Mouse (Mus musculus) limb, embryonic 10.5 days (tissue): Measurements from ENCODE around the gene Serpina3k. TPM values are rescaled to one million over a fixed set of nuclear protein-coding genes. Genes with fewer than 3 reads are reported as not detected.
A peak's percentile ranks its signal among the peaks of the same experiment; 100 is the strongest.
"Not testable (repeated sequence)": the region's sequence is repeated elsewhere in the genome, so short reads cannot be mapped to it uniquely, and the experiment has no call there.

Experiments
- DNase-seq: peaks from one replicate; pipeline ENCODE4 v3.0.0-alpha.2; 2017; ENCODE audit warnings: low spot score
- H3K27ac ChIP-seq: fragments of 300-500 bp; sonication (generic); 2 replicates; pipeline ENCODE4 v1.5.1; 2016; ENCODE audit warnings: mild to moderate bottlenecking
- H3K27me3 ChIP-seq: fragments of 300-500 bp; sonication (generic); 2 replicates; pipeline ENCODE4 v1.6.1; 2016; ENCODE audit warnings: low read depth, mild to moderate bottlenecking; ENCODE audit not compliant: poor library complexity, severe bottlenecking
- H3K36me3 ChIP-seq: fragments of 300-500 bp; sonication (generic); 2 replicates; pipeline ENCODE4 v1.6.1; 2016; ENCODE audit warnings: mild to moderate bottlenecking, moderate library complexity
- H3K4me1 ChIP-seq: fragments of 300-500 bp; sonication (generic); 2 replicates; pipeline ENCODE4 v1.6.1; 2016
- H3K4me3 ChIP-seq: fragments of 300-500 bp; sonication (generic); 2 replicates; pipeline ENCODE4 v1.5.1; 2016; ENCODE audit warnings: mild to moderate bottlenecking, moderate library complexity
- H3K9me3 ChIP-seq: fragments of 300-500 bp; sonication (generic); replicated peaks from 2 replicates; pipeline ENCODE4 v1.6.1; 2016; ENCODE audit warnings: mild to moderate bottlenecking
- WGBS: fragments of 180-500 bp; shearing (Covaris S2); methylation state at CpG from one replicate; pipeline ENCODE4 v1.1.7; 2016; 5-methylcytosine and 5-hydroxymethylcytosine counted together
- polyA plus RNA-seq: library from polyadenylated mRNA; unstranded; fragments of >200 nt; fragmentation: Nextera tagmentation; extraction: Ambion mirVana; gene quantifications from 2 replicates; pipeline ENCODE4 v1.2.1, GENCODE M21; 2016

The Serpina3k gene
- polyA plus RNA-seq, result not detected in 2 replicates

DNA sequence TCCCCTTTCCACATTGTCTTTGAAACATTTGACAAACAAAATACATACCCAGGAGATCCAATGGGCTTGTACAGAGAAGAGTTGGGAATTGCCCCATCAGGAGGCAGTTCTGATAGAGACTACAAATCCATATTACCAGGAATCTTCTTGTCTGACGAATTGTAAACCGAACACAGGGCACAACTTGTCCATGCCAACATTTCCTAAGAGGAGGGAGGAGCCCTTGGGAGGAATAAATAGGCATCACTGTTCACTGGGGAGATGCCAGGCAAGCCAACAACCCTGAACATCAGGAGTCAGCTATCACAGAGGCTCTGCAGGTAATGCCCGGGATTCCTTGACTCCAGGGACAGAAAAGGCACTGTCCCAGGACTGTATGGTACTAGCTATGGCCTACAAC is at the start of gene Serpina3k, which contains the start of gene Serpina3m:
Gene Serpina3k (plus strand): TSS at position 261 of the 400 bp plus-strand sequence.
Gene Serpina3m (plus strand): TSS at position 261 of the 400 bp plus-strand sequence.
- not testable (repeated sequence) for DNase-seq, H3K4me1 ChIP-seq, H3K27me3 ChIP-seq, H3K27ac ChIP-seq, H3K36me3 ChIP-seq, H3K9me3 ChIP-seq, H3K4me3 ChIP-seq
- 88% methylated on average over 3 of the region's 3 CpGs for WGBS

DNA sequence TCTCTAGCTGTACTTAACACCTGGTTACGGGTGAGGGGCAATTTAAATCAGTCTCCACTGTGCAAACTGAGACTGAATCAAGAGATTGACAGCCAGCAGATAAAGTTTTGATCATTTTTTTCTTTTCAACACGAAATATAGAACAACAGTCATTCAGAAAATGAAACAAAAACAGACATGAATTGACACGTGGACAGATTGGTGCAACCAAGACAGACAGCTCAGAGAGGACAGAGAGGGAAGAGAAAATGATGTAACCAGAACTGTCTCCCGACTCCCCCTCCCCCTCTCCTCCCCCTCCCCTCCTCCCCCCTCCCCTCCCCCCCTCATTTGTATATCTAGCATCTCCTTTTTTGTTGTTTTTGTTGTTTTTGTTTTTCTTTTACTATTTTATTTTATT is 48.4 kb upstream of the Serpina3k start:
- 53% methylated on average over 4 of the region's 4 CpGs for WGBS
- DNase-seq, result no peak
- Histone ChIP-seq H3K9me3 (no peaks in the 10 kb centered on the region), H3K4me1 (no peaks in the 10 kb centered on the region), H3K27ac (no peak overlapping the region), H3K36me3 (no peaks in the 10 kb centered on the region), H3K4me3 (no peak overlapping the region), H3K27me3 (no peaks in the 10 kb centered on the region)

DNA sequence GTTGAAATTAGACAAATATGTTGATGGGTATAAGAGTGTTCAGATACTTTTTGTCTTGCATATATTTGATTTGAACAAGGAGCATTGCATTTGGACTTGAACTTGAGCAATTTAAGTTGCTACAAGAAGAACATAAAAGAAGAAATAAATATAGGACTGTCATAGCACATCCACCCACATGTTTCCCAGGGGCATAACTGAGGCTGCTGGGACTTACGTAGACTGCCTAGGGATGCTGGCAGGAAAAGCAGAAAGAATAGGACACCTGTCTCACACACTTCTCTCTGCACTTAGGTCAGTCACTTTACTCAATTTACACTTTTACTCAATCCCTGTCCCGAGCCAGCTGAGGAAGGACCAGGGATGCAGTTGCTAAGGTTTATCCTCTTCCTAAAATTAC is 44.3 kb upstream of the Serpina3k start:
- WGBS, result 89% methylated on average over 2 of the region's 2 CpGs

DNA sequence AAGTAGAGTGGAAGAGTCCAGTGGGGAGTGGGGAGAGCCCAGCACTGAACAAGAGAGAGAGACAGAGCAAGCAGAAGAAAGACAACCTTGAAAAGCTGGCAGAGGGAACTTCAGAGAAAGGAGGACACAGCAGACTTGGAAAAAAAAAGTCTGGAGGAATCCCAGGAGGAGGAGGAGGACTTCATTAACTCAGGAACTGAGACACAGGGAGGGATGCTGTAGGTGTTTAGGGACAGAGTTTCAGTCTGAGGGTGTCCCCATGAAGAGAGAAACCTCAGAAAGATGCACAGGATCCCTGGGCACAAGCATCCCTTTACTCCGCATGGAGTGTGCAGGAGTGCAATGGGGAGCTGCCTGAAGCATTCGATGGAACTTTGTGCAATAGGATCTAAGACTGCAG is 40.2 kb upstream of the Serpina3k start:
- Histone ChIP-seq H3K36me3 (no peaks in the 10 kb centered on the region), H3K4me3 (no peak overlapping the region), H3K9me3 (no peaks in the 10 kb centered on the region), H3K27ac (no peak overlapping the region), H3K27me3 (no peaks in the 10 kb centered on the region), H3K4me1 (no peaks in the 10 kb centered on the region)
- no peak for DNase-seq
- 93% methylated on average over 2 of the region's 2 CpGs for WGBS

More for the DNA sequence above, 44.3 kb upstream of the Serpina3k start:
- Histone ChIP-seq H3K9me3 (no peaks in the 10 kb centered on the region), H3K27ac (no peak overlapping the region), H3K27me3 (no peaks in the 10 kb centered on the region), H3K36me3 (no peaks in the 10 kb centered on the region), H3K4me1 (no peaks in the 10 kb centered on the region), H3K4me3 (no peak overlapping the region)
- no peak for DNase-seq

DNA sequence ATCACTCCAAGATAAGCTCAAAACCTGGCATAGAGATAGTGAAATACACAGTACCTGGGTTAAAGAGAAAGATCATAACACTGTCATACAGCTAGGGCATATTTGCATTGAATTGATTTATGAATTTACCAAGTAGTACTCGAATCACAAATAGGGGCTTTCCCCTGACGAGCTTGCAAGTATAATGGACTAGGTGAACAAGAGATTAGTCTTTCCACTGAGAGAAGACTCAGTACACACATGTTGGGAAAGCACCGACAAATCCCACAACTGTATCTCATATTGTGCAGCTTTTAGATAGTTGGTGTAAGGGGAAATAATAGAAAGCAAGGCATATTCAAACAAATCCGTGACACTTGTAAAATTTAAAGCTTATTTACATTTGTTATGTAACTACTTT is 32.3 kb upstream of the Serpina3k start:
- Histone ChIP-seq H3K9me3 (no peaks in the 10 kb centered on the region), H3K4me1 (no peaks in the 10 kb centered on the region), H3K4me3 (no peak overlapping the region), H3K36me3 (no peaks in the 10 kb centered on the region), H3K27ac (no peak overlapping the region), H3K27me3 (no peaks in the 10 kb centered on the region)
- no peak for DNase-seq
- WGBS, result 90% methylated on average over 4 of the region's 4 CpGs

DNA sequence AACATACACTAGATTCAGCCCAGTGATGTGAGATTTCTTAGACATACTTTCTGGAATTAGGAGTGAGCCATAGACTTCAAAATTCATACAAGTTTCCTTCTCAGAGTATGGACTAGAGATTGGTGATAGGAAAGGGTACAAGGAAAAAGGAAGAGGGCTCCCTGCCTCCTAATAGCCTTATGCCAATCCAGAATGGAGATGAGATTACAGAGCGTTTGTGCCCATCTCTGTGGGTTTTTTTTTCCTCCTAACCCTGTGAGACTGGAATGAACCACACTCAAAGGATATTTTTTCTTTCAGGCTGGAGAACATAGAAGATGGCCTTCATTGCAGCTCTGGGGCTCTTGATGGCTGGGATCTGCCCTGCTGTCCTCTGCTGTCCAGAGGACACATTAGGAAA is 24.0 kb upstream of the Serpina3k start, which contains the start of gene Serpina3j:
Gene Serpina3j (plus strand): TSS at position 301 of the 400 bp plus-strand sequence.
- Histone ChIP-seq H3K4me1 (no peaks in the 10 kb centered on the region), H3K9me3 (no peaks in the 10 kb centered on the region), H3K4me3 (no peak within 1 kb of the TSS), H3K27ac (no peak within 1 kb of the TSS), H3K27me3 (no peaks in the 10 kb centered on the region), H3K36me3 (no peaks in the 10 kb centered on the region)
- no peak for DNase-seq
- 91% methylated on average over 1 of the region's 1 CpGs for WGBS

DNA sequence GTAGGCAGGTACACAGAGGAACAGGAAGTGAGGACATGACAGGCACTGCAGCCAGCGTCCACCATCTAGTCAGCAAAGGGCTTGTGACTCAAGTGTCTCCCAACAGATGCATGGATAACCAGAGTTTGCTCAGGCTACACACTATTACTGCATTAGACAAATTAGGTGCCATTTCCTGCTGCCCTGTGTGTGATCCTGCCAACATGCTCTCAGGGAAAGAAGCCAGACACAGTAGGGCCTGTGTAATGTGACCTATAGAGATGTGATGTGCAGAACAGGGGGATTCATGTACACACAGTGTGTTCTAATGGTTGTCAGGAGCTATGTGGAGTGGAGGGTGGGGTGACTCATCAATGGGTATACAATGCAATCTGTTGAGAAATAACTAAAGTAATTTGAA is 15.8 kb upstream of the Serpina3k start:
- Histone ChIP-seq H3K36me3 (no peaks in the 10 kb centered on the region), H3K27ac (no peak overlapping the region), H3K27me3 (no peaks in the 10 kb centered on the region), H3K4me3 (no peak overlapping the region), H3K4me1 (no peaks in the 10 kb centered on the region), H3K9me3 (no peaks in the 10 kb centered on the region)
- no peak for DNase-seq
- 36% methylated on average over 1 of the region's 1 CpGs for WGBS

DNA sequence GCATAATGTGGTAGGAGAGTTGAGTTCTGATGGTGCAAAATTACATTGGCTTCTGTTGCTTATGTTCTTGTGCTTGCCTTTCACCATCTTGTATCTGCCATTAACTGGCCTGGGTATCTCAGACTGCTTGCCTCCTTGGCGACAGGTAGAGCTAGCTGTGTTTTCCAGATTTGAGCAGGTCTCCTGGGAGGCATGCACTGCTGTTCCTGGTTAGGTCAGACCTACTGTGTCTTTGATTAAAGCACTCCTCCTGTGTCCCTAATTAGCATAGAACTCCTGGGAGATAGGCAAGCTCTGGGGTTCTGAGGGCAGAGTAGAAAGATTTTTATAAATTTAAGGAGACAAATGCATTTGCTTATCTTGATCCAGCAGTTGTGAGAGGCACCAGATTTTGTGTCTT is 6.6 kb upstream of the Serpina3k start:
- WGBS, result 47% methylated on average over 1 of the region's 1 CpGs
- Histone ChIP-seq H3K4me3 (no peak overlapping the region), H3K27me3 (no peaks in the 10 kb centered on the region), H3K36me3 (no peaks in the 10 kb centered on the region), H3K4me1 (no peaks in the 10 kb centered on the region), H3K9me3 (no peaks in the 10 kb centered on the region), H3K27ac (no peak overlapping the region)
- DNase-seq, result peak; percentile 9

DNA sequence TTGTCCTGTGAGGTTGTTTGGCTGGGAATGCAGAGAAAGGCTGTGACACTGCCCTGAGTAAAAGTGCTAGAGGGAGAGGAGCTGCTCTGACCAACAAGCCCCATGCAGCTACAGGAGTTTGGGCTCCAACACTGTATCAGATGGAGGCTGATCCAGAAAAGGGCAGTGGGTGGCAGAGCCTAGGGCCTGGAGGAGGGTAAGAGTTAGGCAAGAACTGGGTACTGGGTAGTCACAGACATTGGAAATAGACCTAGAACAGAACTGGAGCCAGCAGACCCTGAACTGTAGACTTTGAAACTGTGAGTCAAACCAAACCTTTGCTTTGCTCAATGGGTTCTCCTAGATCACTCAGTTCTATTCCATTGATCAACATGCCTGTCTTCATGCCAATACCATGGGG is 1.4 kb upstream of the Serpina3k start:
- H3K9me3 ChIP-seq, H3K4me1 ChIP-seq, H3K27ac ChIP-seq, H3K27me3 ChIP-seq, H3K4me3 ChIP-seq, H3K36me3 ChIP-seq: not testable (repeated sequence)
- peak; percentile 22 for DNase-seq

DNA sequence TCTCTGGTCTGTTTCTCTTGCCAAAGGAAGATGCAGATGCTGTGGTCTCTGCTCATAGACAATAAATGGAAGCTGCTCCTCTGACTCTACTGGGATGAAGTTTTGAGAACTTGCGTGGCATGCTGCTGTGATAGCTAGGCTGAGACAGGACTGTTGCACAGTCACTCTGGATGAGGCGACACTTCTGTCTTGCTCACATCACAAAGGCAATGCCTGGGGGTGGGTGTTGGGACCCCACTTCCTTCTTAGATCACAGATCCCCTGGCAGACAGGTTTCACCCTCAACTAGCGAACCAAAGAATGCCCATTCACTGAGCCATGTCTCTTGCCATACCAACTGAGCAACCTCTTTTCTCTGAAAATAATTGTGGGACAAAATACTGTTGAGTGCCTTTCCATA is 419 bp downstream of the Serpina3k start:
- Histone ChIP-seq H3K27ac (no peak overlapping the region), H3K27me3 (no peaks in the 10 kb centered on the region), H3K4me1 (no peaks in the 10 kb centered on the region), H3K36me3 (no peaks in the 10 kb centered on the region), H3K4me3 (no peak overlapping the region), H3K9me3 (no peaks in the 10 kb centered on the region)
- DNase-seq, result no peak
- WGBS, result 90% methylated on average over 3 of the region's 3 CpGs

DNA sequence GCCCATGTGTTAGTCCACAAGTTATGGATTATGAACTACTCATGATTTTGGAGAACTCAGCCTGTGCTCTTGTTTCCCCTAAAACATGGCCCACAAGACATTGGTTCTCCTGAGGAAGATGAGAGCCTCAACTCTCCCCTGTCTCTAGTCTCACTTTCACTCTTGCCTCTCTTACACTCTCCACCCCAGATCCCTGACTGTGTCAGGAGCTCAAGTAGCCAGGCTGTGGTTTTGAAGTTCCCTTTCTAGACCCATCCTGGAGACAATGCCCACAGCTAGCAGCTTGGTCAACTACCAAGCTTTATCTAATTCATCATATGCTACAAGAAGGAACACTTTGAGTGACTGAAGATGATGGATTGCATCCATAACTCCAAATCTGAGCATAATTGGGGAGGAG is 4.2 kb downstream of the Serpina3k start:
- H3K9me3 ChIP-seq, DNase-seq, H3K36me3 ChIP-seq, H3K27me3 ChIP-seq, H3K27ac ChIP-seq, H3K4me1 ChIP-seq, H3K4me3 ChIP-seq: not testable (repeated sequence)

DNA sequence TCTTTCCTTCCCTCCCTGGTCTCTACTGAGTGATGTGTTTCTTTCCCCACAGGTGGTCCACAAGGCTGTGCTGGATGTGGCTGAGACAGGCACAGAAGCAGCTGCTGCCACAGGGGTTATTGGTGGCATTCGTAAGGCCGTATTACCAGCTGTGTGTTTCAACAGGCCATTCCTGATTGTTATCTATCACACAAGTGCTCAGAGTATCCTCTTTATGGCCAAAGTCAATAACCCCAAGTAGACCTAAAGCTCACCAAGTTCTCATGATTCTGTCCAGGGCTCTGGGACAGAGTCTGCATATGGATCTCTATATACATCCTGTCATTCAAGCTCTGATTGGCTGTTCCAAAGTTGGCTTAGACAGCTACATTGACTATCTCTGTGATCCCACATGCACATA is 6.9 kb downstream of the Serpina3k start:
- Histone ChIP-seq H3K27me3 (no peaks in the 10 kb centered on the region), H3K4me3 (no peak overlapping the region), H3K27ac (no peak overlapping the region), H3K4me1 (no peaks in the 10 kb centered on the region), H3K9me3 (no peaks in the 10 kb centered on the region), H3K36me3 (no peaks in the 10 kb centered on the region)
- WGBS, result 78% methylated on average over 2 of the region's 2 CpGs
- DNase-seq, result no peak

DNA sequence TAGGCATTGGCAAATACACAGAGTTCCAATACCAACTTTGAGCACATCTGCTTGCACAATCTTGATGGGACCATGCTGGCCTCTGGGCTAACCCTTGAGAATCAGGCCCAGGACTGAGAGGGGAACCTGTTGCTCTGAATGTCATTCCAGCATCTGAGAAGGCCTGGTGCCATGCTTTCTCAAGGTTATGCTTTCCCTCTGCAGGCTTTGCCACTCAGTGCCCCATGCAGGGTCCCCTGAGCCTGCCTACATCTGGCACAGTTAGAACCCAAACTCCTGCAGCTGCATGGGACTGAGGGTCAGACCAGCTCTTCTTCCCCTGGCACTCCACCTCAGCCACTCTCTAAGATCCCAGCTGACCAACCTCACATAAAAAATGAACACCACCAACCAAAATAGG is 7.4 kb downstream of the Serpina3k start:
- no peak overlapping the region for H3K4me3 ChIP-seq
- DNase-seq, result no peak
- no peak overlapping the region for H3K27ac ChIP-seq
- no peaks in the 10 kb centered on the region for H3K9me3 ChIP-seq
- H3K4me1 ChIP-seq, result no peaks in the 10 kb centered on the region
- H3K27me3 ChIP-seq, result no peaks in the 10 kb centered on the region
- H3K36me3 ChIP-seq, result no peaks in the 10 kb centered on the region

DNA sequence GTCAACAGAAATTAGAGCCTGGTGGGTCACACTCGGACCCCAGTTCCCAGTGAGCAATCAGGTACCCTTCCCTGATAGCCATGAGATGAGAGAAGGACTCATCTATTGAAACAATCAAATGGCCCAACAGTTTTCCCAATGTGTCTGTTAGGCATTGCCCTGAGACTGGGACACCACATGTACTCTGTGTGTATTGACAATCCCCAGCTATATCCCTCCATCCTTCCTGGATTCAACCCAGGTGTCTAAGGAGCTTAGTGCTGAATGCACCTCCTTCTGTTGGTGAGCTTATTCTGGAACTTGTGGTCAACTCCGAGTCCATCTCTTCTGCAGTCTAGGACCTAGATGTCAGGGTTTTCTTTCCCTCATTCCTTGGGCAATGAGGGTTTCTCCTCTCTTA is 8.8 kb downstream of the Serpina3k start:
- WGBS, result 78% methylated on average over 2 of the region's 2 CpGs
- Histone ChIP-seq H3K27me3 (no peaks in the 10 kb centered on the region), H3K4me3 (no peak overlapping the region), H3K36me3 (no peaks in the 10 kb centered on the region), H3K4me1 (no peaks in the 10 kb centered on the region), H3K9me3 (no peaks in the 10 kb centered on the region), H3K27ac (no peak overlapping the region)
- DNase-seq, result no peak
